Mouse (Mus musculus): ENCODE results near the gene Map7d1.

Map7d1 gene

DNA sequence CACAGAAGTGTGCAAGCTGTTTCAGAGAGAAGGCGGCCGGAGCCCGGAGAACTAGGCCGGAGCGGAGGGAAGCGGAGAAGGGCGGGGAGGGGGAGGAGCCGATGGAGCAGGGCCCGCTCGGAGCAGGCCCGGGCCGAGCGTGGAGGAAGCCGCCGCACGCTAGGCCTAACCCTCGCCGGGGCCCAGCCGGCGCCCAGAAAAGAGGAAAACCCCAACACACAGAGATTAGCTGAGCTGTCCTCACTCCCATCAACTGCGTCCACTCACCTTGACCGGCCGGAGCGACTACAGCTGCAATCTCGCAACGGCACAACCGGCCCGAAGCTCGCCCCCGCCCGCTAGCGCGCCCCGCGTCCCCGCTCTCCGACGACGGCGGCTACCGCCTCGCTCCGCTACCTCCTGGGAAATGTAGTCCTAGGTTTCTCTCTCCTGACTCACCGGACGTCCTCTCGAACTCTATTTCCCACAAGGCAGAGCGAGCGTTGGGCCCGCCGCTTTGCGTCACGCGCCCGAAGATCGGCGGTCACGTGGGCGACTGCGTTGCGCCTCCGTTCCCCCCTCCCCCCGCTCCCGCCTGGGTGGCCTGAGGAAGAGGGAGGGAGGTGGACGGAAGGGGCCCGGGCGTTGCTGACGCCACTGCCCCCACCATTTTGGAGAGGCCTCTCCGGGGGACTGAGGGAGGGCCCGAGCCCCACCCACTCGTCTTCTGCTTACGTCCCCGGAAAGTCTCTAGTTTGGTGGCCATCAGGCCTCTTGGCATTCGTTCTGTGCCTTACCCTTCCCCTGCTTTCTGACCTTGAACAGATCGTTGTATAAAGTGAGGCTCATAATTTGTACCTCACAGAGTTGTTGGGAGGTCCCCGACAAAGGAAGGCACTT lies 53.6 kb downstream of the Map7d1 start, which contains the start of gene Thrap3:
Gene Thrap3, minus strand, starts transcription at position 458 of the 879 bp plus-strand sequence.
- peak; percentile 99 for DNase-seq (ENCODE audit: low spot score)

DNA sequence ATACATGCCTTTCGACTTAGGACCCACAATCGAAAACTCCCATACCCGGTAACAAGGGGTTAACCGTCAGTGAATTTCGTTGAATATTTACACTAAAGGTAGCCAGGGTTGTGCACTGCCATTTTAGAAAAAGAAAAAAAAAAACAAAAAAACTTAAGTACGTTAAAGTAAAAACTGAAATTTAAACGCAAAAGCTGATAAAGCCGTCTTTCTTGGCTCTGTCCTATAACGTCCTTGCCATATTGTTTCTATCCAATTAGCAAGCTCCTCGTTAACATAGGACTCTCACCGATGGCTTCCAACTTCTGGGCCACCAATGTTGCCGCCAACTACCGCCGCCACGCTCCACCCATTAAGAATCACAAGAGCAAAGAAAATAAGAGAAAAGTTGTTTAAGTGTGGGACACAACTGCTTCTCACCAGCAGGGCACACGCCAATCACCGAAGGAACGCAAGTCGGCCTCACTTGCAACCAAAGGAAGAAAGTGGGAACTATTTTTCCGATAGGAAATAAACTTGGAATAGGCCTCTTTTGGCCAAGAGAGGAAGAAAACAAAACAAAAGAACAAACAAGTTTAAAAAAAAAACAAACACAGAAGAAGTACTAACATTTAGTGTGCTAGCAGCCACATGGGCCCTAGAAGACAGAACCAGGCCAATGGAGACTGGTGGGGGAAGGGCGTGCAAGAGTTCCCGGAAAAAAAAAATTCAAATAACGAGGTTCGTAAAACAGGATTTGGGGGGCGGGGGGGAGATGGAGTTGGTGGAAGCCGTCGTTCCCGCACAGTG lies 54.4 kb downstream of the Map7d1 start:
- DNase-seq (ENCODE audit: low spot score) = peak; percentile 42

DNA sequence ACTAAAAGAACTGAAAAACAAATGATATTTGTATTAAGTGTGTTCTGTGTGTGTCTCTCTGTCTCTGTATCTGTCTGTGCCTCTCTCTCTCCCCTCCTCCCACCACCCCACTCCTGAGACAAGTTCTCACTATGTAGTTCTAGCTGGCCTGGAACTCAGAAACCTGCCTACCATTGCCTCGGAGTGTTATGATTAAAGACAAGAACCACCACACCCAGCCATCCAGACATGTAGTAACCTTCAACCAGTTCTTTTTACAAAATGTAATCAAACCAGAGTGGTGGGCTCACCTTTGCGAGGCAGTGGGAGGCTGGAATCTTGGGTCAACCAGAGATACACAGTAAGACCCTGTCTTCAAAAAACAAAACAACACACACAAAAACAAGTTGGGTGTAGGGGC lies 55.5 kb downstream of the Map7d1 start:
- no peak for DNase-seq (ENCODE audit: low spot score)

DNA sequence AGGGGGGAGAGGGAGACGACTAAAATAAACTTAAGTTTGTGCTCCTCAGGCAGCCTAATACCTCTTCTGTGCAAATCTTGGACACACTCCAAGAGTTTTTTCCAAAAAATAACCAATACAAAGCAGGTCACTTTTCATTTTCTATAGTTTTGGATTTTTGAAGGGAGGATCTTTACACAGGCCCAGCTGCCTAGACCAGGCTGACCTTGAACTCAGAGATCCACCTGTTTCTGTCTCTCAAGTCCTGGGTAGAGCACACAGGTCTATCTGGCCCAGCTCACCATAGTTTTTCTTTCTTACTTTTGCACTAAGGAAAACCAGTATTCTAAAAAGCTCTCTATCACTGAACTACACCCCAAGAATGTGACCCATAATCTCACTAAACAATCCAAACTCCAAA lies 56.1 kb downstream of the Map7d1 start:
- no peak for DNase-seq (ENCODE audit: low spot score)

DNA sequence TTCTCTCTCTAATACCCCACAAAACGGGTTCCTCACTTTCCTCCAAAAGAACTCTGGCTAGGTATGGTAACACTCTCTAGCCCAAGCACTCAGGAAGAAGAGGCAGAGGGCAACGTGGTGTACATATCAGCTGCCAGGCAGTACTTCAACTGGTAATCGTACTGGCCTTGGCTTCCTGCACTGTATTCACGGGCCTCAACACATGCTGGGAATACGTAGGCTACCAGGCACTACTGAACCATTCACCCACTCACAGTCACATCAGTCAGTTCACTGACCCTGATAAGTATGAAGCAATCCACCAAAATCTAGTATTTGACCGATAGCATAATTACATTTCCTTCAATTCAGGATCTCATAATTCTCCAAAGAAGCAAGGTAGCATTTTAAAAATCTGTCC lies 56.6 kb downstream of the Map7d1 start:
- DNase-seq (ENCODE audit: low spot score) = no peak

DNA sequence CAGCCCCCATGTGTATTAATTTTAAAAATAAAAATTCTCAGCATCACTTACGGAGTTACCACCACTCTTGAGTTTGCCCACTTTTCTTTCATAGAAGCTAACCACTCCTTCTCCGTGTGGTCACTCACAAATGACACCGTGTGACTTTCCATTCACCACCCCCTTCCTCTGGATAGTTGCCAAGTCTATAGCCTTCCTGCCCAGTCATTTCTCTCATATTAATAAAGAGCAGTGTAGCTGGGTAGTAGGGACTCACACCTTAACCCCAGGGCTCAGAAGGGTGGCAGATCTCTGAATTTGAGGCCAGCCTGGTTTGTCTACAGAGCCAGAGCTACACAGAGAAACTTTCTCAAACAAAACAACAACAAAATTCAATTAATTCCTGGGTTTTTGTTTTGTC lies 58.7 kb downstream of the Map7d1 start:
- peak; percentile 61 for DNase-seq (ENCODE audit: low spot score)

DNA sequence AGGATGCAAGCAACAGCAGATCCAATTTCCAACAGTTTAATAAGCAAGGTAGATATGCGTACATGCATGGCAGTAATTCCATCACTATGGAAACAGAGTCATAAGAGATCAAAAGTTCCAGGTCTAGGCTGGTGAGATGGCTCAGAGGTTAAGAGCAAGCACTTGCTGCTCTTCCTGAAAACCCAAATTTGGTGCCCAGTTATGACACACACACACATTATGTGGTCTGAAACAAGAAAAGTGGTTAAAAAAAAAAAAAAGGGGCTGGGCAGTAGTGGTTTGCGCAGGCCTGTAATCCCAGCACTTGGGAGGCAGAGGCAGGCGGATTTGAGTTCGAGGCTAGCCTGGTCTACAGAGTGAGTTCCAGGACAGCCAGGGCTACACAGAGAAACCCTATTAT lies 61.2 kb downstream of the Map7d1 start:
- no peak for DNase-seq (ENCODE audit: low spot score)

DNA sequence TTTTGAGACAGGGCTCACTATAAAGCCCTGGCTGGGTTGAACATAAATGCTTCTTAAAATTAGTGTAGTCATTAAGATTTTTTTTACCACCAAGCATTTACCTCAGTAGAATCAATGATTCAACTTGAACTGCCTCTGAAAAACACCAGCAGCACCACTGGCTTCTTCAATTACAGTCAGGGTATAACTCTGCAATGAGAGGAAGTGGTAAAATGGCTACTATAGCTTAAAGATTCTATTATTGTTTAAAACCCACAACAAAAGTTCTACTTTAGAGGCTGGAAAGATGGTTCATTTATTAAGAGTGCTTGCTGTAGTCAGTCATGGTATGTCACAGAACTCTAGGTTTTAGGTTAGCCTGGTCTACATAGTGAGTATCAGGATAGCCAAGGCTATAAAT lies 61.9 kb downstream of the Map7d1 start:
- no peak for DNase-seq (ENCODE audit: low spot score)

DNA sequence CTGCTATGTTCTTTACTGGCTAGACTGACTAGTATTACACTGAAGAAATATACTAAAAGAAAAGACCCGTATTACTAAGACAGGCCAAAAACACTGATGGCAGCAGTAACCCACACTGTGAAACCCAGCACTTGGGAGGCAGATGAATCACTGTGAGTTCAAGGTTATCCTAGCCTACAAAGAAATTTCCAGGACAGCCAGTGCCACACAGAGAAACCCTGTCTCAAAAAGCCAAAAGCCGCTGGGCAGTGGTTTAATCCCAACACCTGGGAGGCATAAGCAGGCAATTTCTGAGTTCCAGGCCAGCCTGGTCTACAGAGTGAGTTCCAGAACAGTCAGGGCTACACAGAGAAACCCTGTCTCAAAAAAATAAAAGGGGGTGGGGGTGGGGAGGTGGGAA lies 65.5 kb downstream of the Map7d1 start:
- DNase-seq (ENCODE audit: low spot score) = no peak

DNA sequence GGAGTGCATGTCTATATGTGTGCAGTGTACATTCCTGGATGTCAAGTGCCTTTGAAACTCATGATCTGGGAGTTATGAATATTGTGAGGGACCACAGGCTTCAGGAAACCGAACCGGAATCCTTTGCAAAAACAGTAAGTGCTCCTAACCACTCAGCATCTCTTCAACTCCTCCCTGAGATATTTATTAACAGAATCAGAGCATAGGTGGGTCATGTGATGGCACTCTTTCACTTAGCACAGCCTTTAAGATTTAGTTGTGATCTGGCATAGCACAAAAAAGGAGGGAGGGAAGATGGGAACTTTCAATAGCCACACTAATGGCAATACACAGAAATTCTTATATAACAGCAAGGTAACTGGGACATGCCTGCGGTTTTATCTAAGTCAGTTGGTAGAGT lies 69.0 kb downstream of the Map7d1 start:
- no peak for DNase-seq (ENCODE audit: low spot score)

DNA sequence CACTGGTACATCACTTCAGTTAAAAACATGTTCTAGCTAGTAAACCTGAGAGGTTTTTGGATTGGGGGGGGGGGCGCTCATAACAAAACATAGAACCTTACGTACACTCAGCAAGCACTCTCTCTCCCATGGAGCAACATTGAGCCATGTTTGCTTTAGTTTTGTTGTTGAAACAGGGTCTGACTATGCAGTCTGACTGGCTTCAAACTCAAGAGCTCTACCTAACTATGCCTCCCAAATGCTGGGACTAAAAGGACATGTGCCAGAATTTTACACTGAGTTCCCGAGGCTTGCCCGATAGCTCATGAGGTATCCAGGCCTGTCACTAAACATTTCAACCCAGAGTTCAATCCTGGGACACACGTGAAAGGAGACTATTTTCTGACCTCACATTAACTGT lies 73.1 kb downstream of the Map7d1 start:
- DNase-seq (ENCODE audit: low spot score) = no peak
